Mouse (Mus musculus): ENCODE results near the gene Ppm1m.

The Ppm1m gene

DNA sequence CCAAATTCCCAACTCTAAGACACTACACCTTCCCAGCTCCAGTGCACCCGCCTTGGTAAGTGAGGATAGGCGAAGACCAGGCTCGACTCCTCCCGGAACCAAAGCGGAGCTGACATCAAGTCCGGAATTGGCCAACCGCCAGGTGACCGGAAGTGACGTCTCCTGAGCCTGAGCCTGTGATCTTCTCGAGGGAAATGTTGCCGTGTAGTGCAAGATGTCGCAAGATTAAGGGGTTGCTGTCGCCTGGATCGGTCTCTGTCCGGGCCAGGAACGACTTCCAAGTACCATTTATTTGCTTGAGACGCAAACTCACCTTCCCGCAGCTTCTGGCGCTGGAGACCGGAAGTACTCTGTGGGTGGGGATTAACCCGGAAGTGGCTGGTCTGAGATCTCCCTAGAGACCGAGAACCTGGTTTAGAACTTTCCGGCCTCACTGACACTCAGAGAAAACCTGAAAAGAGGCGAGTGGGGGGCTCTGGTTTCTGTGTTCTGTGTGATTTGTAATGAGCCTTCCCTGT, 39.7 kb downstream of the Ppm1m start:
- DNase-seq (ENCODE audit: low spot score in 2 of 2): peak; percentile 91 to 97

DNA sequence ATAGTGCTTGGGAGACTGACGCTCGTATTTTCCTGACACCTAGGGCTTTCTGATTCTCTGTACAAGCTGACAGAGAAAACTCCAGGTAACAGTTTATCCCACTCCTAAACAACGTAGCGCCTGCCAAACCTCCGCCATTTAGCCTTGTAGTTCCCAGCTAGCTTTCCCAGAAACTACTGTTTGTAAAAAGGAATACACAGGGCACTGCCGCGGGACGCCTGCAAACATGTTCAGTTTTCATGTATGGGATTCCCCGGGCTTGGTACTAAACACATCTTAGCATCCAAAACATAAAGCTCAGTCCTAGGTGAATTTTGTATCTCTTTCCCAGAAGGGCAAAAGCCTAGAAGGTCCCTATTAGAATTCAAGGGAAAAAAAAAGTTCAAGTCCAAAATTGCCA, 40.3 kb downstream of the Ppm1m start:
- no peak for DNase-seq (ENCODE audit: low spot score in 2 of 2)

DNA sequence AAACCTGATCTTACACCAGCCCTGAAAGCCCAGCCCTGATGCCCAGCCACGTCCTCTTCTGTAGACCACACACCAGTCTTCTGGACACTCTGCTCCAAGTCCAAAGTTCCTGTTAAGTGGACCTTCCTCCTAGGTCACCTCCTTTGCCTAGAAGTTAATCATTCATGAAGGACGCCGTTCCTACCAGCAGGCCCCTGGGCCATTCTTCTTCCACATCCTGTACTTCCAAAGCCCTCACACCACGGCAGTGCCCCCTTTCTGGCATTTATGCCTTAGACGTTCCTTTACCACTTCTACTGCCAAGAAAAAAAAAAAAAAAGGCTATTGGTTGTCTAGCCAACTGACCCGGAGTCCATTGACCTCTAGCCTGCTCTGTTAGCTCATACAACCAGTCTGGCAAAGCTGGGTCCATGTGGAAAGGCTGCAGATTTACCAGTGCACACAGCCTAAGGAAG, 41.5 kb downstream of the Ppm1m start, which contains the start of gene Glyctk:
Gene Glyctk (minus strand): TSS at position 102 of the 455 bp plus-strand sequence.
- DNase-seq (ENCODE audit: low spot score in 2 of 2): no peak

DNA sequence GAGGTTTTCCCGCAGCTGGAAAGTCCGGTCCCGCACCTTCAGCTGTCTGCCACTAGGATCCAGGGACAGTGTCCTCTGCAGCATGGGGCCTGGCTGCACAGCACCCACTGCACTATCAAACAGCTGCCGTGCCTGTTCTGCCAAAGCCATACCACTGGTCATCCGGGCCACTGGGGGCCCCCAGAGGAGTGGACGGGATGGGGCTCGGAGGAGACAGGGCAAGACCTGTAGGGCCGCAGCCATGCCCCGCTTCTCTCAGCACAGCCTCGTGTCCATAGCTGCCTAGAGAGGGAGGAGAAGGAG, 42.0 kb downstream of the Ppm1m start:
- no peak for DNase-seq (ENCODE audit: low spot score in 2 of 2)

DNA sequence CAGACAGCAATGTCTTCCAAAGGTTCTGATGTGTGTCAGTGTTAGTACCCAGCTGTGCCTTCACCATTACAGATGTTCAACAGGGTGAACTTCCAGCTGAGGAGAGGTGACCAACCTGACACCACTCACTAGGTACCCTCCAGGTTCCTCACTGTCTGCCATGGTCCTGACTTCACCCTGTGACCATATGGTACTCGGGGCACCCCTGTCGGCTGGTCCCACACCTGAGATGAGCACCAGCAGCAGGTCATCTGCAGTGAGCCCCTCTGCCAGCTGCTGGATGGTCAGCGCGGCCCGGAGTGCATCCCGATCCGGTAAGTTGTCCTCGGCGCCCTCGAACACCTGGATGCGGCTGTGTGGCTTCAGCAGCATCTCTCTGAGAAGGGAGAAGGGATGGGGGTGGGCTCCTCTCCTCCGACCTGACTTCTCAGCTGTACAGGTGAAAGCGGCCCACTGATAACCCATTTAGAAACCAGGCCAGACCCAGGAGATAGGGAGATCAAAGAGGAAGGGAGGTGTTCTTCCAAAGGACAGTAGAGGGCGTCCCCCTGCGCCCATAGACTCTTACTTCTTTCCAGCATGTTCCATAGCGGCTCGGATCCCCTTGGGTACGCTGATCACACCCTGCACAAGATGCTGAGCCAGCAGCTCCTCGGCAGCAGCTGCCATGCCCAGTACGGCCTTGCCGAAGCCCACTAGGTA, 42.5 kb downstream of the Ppm1m start:
- no peak for DNase-seq (ENCODE audit: low spot score in 2 of 2)

DNA sequence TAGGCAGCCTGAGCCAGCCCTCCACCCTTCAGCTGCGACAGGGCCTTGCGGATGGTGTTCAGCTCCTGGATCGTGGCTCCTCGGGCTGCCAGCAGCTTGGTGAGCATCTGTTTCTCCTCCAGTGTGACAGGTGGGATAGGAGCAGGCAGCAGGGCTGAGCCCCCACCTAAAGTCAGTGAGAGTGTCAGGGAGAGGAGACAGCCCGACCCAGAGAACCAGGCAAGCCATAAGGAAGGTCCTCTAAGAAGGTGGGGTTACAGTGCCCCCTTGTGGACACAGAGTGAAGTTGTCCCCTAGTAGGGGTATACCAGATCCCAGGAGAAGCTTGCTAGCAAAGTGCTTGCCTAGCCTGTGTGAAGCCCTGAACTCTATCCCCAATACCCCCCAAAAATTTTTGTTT, 43.1 kb downstream of the Ppm1m start:
- DNase-seq (ENCODE audit: low spot score in 2 of 2): peak in 1 of 2 experiments; percentile 34

DNA sequence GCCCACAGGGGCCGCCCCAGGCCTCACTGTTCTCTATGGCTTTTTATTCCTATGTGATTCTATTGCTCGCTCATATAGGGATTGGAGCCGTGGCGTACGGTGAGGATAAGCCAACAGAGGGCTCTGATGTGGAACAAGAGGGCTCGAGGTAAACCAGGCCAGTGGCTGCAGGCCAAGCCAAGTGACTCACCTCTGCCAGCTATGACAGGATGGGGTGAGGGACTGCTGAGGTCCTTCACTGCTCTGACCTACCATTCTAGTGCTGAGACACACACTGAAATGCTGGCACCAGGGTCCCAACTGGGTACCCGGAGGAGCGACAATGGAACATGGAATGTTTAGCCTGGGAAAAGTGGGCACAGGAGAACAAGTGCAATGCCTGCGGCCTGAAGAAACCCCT, 45.4 kb downstream of the Ppm1m start:
- DNase-seq (ENCODE audit: low spot score in 2 of 2): no peak

DNA sequence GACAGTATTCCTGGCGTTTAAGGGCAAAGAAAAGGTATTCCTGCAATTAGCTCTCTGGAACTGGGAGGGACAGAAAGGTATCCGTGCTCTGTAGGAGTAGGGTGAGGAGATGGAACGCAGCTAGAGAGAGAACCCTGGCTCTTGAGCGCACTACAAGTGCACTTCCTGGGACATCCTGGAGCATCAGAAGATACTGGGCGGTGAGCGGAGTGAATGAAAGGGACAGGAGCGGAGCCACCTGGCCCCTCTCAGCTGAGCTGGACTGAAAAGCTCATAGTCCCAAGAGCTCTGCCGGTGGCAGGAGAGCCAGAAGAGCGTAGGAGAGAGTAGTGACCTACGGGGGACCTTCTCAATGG, 50.2 kb downstream of the Ppm1m start:
- DNase-seq (ENCODE audit: low spot score in 2 of 2): no peak

DNA sequence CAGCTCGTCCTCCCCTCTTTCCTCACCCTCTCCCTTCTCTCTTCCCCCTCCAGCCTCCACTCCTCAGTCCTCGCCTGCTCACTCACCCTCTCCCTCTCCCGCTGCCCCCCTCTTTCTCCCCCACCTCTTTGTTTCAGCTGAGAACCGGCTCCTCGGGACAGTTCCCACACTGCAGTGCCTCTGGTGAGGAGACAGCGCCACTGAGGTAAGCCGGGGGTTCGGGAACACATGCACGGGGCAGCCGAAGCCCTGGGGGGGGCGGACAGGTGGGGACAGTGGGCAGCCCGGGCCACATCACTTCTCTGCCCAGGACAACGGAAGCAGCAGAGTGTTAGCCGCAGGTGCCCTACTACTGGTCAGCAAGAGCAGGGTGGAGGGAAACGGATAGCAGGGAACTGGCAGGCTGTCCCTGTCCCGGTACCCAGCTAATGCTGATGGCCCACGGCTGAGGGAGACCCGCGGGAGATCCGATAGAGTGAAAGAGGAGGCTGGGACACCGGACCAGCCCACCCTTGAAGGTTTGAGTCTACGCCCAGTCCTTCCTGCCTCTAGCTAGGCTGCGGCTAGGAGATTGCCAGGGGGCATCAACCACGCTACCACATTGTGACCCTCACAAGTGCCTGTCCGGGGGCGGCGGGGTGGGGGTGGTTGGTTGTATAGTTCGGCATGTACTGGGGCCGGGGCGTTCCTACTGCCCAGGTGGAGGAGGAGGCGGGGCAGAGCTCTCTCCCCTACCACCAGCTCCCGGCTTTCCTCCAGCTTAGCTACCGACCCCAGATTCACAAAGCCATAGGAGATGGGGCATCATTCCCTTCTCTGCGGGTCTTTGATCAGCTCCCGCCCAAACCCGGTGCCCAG, 50.8 kb downstream of the Ppm1m start:
- no peak for DNase-seq (ENCODE audit: low spot score in 2 of 2)

DNA sequence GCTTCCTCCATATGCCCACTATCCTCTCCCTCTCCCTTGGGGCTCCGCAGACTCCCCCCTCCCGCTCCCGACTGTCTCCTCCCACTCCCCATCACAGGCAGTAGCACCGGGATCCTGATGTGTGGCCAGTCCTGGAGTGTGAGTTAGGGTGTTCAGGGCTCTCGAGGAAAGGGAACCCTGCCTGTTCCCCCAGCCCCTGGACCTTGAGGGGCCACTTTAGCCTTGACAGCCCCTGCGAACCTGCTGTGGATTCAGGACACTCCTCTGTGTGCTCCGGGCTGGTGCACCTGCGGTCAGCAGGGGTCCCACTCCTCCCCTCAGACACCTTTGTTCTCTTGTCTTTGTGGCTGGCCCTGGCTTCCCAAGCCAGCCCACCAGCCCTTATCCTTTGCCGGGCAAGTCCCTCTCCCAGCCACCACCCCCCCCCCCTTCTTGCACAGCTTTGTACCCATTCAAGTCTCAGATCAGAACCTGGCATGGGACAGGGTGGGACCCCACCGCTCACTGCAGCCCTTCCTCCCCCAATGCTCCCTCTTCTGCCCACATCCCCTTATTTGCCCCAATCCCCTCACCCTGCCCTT, 51.6 kb downstream of the Ppm1m start:
- DNase-seq (ENCODE audit: low spot score in 2 of 2): no peak

DNA sequence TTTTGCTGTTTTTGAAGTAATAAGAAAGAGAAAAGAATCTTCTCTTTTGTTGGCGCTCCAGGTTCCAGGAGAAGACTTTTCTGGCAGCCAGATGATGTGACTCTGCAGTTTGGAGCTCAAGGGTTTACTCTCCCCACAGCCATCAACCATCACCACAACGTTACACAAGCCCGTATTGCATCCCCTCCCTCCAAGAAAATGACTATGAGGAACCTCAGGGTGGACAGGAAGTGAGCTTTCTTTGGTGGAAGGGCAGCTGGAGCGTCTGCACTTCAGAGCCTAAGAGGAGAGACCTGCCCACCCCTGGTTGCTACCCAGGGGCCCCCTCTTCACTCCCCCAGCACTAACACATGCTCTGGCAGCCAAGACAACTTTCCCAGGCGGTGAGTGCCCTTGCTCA, 52.3 kb downstream of the Ppm1m start:
- DNase-seq (ENCODE audit: low spot score in 2 of 2): no peak

DNA sequence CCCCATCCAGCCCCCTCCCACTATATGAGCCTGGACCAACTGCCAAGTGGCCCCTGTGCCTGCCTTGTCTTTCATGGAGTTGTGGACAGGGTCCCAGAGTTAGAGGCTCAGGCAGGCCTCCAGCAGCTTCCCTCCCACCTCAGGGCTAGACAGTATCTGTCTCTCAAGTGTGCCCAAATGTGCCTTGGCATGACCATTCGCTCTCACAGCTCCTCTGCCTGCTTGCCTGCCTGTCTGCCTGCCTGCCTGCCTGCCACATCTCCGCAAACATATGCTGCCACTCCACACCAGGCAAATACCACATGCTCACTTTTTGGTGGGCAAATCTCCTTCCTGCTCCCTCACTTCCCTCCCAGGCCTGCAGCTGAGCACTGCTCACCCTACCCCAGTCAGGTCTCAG, 54.0 kb downstream of the Ppm1m start:
- DNase-seq (ENCODE audit: low spot score in 2 of 2): no peak
